Mouse (Mus musculus) lung, postnatal 4 days (tissue): ENCODE data around the gene Wdr20rt.
"Not testable (repeated sequence)": the region's sequence is repeated elsewhere in the genome, so short reads cannot be mapped to it uniquely, and the experiment has no call there.

Source experiments
- DNase-seq, 2 experiments: peaks; one replicate each; pipeline ENCODE4 v3.0.0; 2021

Wdr20rt gene

DNA sequence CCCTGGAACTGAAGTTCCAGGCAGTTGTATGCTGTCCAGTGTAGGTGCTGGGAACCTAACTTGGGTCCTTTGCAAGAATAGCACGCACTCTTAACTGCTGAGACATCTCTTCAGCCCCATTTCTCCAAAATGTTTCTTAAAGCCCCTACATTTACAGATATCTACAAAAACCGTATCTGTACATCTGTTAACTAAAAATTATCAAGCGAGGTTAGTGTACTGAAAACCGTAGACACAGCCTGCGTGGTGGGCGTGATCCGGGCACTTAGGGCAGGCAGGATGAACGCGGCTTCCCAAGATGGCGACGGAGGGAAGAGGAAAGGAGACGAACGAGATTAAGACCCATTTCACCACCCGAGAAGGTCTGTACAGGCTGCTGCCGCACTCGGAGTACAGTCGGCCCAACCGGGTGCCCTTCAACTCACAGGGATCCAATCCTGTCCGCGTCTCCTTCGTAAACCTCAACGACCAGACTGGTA, at the start of gene Wdr20rt:
Gene Wdr20rt, plus strand, starts transcription at position 51 of the 479 bp plus-strand sequence.
- no peak for DNase-seq

DNA sequence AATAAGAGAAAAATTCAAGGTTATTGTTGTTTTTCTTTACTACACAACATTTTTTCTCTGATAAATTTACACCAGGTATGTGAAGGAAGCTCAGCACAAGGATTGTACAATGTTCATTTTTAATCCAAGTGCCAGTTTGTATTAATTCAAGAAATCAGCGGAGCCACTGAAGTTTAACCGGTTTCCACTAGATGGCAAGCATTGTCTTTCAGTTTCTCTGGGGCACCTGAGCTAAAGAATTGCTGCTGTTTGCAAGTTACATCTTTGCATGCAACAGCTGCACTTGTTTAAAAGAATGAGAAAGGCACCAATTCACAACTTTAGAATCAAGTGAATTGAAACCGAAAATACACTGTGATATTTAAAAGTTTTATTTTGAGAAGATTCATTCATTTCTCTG, 38.0 kb upstream of the Wdr20rt start:
- no peak for DNase-seq

DNA sequence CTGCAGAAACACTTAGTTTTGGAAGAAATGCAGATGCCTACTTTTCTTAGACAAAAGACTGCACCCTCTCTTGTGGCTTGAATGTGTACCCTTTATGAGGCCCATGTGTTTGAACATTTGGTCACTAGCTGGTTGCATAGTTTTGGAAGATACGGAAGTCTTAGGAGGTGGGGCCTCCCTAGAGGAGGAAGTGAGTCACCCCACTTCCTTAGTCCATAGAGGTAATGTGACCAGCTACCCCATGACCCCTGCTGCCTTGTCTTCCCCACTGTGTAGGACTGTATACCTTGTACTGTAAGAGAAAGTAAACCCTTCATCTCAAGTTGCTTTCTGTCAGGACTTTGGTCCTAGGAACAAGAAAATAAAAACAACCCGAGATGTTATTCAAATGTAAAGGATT, 36.1 kb upstream of the Wdr20rt start:
- no peak for DNase-seq

DNA sequence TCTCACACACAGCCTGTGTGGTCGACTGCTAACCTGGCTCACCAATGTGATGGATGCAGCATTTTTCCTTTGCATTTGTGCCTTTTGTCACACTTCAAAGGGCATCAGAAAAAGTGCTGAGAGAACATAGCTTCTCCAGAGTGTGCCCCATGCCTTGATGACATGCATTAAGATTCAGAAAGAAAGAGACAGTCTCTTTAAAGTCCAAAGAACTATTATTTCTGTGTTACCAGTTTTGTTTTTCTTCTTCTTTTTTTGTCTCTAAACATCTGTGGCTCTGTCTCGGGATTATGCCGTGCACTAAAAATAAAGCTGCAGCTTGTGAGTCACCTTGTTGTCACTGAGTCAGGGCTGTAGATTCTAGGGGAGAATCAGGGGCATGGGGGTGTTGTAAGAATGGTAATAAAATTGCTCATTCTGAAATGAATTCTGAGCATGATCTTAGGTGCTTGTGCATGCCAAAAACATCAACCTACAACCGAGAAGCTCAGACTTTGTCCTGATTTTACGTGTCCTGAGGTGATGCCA, 31.2 kb upstream of the Wdr20rt start:
- DNase-seq: no peak

DNA sequence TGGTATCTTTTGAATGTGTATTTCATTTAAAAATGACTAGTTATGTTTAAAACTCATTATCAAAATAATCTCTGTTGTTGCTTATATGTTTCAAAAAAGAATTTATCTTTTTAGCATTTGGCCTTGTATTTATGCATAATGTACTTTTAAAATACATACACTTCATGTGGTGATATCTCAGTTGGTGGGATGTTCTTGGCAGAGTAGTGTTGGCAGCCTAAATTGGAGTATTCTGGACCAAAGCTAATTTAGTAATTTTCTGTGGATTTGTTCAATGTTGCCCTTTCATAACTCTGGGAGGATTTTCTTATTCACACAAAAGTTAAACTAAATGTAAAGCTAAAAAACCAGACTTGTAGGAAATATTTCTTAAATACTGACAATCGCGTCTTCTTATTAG, 23.5 kb upstream of the Wdr20rt start:
- DNase-seq: no peak

DNA sequence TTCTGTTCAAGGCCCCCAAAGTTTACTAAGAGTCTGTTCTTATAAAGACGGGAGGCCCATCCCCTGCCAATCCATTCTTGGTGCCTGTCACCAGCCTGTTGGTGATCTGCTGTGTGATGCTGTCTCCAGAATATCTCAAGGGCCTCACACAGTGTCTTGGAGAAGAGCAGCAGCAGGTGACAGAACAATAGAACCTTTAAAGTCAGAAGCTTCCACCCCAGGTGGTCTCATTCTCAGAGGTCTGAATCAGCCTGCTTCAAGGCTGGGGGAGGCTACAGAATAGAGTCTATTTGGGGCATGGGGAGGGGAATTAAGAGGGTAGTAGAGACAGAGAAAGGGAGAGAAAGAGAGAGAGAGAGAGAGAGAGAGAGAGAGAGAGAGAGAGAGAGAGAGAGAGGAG, 18.9 kb upstream of the Wdr20rt start:
- no peak for DNase-seq

DNA sequence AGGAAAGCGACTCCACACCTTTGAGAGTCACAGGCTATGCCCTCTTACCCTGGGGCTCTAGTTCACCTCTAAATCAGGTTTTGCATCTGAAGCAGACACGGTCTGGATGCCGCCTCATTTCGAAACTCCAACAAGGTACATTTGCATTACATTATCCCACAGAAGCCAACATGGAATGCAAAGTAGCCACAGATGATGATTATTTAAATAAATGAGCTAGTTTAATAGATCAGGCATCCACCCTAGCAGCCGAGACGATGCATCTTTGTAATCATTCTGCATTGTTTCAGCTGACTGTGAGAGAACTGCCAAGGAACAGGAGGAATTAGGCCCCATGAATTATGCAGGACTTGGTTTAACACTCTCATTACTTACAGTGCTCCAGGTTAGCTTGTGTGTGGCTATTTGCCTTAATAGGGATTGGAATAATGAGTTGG, 8.9 kb upstream of the Wdr20rt start:
- DNase-seq: no peak

DNA sequence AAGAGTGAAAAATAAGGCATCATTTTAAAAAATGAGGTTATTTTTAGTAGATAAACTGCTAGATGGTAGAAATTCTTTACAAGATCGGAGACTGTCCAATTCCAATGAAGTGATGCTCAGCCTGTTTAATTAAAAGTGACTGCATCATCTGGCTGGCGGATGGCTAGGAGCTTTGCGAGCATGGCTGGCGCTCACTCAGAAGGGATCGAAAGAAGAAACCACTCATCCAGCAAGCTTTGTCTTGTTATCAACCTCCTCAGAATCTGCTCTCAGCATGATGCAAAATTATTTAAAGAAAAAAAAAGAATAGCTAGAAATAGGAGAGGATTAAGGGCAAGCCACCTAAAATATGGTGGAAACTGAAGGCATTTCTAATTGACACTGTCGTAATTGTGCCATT, 3.3 kb downstream of the Wdr20rt start:
- no peak for DNase-seq

DNA sequence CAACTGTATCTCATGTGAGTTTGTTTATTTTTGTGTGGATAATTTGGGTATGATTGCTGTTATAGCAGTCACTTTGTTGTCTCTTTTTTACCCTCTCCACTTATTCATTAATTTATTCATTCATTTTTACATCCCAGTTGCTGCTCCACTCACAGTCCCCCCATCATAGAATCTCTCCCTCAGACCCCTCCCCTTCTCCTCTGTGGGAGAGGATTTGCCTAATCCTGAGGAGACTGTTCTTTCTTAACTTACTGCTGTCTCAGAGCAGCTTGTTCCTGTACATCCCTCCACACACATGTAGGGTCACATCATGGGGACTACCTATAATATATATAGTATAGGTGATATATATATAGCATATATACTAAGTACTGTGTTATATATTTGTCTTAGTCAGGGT, 3.7 kb downstream of the Wdr20rt start:
- DNase-seq: no peak

DNA sequence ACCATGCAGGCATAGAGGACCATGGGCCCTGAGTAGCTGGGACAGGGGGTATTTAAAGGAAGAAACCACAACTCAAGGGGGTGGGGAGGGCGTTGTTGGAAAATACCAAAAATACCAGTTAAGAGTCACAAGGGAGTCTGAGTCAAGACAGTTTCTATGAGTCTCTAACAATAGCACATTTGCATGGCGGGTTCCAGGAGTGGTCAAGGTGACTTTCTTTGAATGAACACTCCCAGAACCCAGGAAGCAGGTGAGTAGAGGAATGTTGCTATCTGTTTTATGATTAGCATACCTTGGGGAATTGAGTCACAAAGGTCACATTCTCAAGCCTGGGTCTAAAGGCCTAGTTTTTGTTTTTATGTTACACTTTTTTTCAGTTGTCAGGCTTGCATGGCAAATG, 7.5 kb downstream of the Wdr20rt start:
- DNase-seq: not testable (repeated sequence)

DNA sequence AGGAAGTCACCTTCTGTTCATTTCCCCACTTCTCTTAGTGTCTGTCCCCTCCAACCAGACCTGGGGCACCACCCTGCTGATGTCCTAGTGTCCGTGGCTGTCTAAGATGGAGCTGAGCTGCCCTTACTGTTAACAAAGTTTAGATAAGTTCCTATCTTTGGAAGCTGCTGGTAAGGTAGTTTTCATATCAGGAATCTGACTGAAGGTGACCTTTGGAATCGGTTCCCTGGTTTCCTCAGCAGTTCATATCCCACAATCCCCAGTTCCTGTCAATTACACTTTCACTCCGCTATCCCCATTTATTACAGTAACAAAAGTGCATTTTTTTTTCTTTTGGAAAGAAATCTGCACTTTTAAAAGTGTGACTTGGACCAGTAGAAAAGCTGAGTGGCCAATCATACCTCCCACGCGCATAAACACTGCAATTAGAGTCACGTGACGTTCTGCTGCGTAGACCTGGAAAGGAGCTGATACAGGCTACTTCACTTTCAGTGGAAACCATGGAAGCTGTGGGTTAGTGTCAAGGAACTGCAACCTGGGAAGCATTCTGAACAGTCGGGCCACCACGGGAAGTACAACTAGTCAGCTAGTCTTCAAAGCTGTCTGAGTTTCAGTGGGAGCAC, 24.9 kb downstream of the Wdr20rt start:
- no peak for DNase-seq

DNA sequence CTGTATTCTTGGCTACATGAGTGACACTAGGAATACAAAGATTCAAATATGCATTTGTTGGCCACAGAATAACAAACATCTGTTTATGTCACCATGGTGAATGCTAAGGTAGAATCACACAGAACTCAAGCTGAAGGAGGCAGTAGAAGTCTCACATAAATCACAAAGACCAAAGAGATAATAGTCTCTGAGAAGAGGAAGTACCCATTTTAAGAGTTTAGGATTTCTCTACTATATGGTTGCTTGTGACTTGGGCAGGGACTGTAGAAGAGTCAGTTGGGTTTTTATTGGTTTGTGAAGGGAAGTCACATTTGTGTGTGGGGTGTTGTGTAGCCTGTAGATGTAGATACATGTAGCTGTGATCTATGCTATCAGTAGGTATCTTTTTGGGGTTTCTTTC, 31.6 kb downstream of the Wdr20rt start:
- DNase-seq: no peak

DNA sequence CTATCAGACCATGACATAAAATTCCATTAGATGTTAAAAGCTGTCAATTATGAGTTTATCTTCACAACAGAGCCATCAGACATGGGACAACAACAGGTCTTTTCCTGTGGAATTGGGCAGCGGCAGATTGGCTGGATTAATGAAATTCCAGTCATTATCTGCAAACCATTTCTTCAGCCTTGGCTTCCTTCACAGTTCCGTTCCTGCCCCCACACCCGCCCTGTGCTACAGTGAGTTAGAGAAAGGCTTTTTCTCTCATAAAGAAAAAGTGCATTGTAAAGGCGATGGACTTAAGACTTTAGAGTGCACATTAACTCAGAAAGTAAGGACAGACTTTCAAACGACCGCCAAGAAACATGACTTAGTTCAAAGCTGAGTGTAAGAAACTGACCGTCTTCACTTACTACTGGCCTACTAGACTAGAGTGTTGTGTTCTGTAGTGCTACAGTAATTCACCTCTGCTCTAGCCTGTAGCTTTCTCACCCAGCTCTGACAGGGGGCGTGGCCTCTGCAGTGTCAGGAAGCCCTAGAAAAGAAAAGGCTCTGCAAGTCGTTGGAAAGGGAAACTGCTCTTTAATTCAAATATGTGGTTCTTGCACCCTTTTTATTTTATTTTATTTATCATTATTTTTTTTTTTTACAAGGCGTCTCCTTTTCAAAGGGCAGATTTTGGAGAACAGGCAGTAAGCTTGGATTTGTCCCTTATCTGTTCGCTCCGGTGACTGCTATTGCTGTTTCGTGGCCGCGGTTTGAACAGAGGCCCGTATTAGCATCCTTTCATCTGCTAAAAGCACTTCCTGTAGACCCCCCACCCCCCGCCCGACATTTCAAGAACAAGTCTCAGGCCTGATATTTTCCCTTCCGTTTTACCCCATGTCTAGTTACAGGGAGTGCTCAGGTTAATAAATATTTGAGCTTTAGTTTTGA, 33.2 kb downstream of the Wdr20rt start:
- no peak for DNase-seq

DNA sequence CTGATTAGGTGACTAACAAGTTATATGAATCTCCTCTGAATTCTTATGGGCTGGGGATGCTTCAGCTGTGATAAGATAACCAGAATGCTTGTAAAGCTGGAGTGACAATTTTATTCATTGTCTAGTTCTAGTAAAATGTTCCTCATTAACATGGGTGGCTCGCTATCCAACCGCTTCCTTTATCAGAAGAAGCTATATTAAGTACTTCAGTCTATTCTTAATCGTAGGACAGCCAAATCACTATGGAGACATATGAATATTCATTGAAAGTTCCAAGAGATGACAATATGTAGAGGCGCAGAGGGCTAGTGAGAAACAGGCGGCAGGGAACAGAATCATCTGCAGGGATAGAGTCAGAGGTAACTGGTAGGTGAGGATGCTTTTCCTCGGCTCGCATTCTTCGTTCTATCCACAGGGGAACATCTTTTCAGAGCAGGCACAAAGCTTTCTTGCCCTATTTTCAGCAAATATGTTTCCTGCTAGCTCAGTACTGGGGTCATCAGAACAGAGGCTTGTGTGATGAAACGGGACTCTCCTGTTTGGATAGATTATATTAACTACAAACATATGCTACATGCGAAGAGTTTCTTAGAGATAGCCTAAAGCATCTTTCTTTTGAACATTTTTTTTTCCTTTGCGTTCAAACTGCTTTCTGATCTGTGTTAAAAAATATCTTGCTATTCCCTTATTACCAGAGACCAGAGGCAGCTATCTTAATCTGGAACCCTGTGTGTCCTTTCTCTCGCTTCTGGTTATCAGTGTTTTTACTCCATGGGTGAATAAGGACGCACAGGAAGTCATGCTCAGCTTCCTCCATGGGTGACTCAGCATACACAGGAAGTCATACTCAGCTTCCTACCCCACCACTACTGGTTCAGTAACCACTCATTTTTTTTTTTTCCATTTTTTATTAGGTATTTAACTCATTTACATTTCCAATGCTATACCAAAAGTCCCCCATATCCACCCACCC, 34.1 kb downstream of the Wdr20rt start:
- DNase-seq: no peak

DNA sequence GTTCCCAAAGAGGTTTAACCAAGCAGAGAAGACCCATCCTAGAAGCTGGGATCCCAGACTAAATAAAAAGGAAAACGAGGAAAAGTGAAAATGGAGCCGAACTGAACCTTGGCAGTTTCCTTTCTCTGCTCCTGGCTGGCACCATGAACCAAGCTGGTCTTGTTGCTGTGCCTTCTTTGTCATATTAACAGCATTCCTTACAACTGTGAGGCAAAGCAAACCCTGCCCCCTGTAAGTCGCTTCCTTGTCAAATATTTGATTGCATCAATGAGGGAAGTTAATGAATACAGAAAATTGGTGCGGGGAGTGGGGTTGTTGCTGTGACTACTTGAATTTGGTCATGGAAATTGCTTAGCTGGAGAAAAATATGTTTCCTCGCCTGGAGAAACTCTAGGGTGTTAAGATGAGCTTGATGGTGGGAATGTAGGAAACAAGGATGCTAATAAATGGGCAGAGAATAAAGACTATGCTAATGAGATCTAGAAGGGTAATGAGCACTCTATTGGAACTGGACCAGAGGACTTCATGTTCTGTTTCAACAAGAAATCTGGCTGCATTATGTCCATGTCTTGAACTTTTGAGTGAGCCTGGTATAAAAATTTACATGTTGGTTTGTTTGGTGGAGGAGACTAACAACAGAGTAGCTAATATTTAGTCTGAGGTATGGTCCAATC, 43.1 kb downstream of the Wdr20rt start:
- DNase-seq: no peak

DNA sequence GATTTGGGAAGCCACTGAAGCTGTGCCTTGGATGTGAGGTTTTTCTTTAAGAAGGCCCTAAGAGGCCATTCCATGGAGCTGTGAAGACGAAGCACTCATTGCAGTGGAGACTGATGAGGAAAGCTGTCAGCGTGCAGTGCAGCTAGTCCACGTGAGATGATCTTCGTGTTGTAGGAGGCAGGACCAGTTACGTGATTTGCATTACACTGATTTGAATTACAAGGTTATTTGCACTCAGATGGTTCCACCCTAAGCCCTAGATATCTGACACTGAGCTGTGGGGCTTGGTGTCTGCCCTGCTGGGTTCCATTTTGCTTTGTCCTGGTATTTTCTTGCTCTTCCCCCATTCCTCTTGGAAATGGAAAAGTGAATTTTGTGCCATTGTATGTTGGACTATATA, 44.1 kb downstream of the Wdr20rt start:
- no peak for DNase-seq

DNA sequence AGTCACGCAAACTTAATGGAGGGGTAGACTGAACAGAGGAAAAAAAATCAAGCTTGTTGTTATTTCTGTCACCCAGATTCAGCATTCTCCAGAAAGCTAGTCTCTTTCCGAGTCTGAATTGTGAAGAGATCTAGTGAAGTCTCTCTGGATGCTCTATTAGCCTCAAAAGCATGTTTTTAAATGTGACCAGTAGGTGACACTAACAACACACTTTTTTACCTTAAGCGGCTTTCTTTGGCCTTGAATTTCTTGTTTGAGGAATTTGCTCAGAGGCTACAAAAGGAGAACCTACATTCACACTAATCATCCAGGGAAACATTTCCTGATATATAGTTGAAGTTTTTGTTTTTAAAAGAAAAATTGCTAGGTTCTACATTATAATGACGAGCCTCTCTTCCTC, 48.5 kb downstream of the Wdr20rt start:
- no peak for DNase-seq
